Mouse (Mus musculus) myocyte (in vitro differentiated cells): ENCODE measurements at regions not wholly inside any gene's neighbourhood (a gene's known extent, or its start where the extent isn't known, plus 50 kb on each side); places are given as distances from the start of the nearest gene placed in this dataset.

Source experiments
- H3K27me3 ChIP-seq: one replicate; pipeline ENCODE4 v1.6.1; 2011; ENCODE audit not compliant: control insufficient read depth, insufficient read depth, insufficient read length
- H3K36me3 ChIP-seq: one replicate; pipeline ENCODE4 v1.6.1; 2011; ENCODE audit not compliant: control insufficient read depth, insufficient read depth
- H3K4me2 ChIP-seq: one replicate; pipeline ENCODE4 v1.6.1; 2011; ENCODE audit warnings: low read depth, control low read depth
- H3K4me3 ChIP-seq: one replicate; pipeline ENCODE4 v1.5.1; 2011; ENCODE audit warnings: mild to moderate bottlenecking, control low read depth, moderate library complexity
- H3K79me2 ChIP-seq: one replicate; pipeline ENCODE4 v1.6.1; 2011; ENCODE audit not compliant: control insufficient read depth, insufficient read depth
- H3ac ChIP-seq: one replicate; pipeline ENCODE4 v1.6.1; 2011; ENCODE audit not compliant: control insufficient read depth, insufficient read length
- CEBPB ChIP-seq: IDR thresholded peaks from 2 replicates; pipeline ENCODE4 v1.6.1; 2011; ENCODE audit warnings: mild to moderate bottlenecking, moderate library complexity; ENCODE audit not compliant: poor library complexity, insufficient read depth, severe bottlenecking
- E2F4 ChIP-seq: IDR thresholded peaks from one replicate; pipeline ENCODE4 v1.6.1; 2011; ENCODE audit warnings: mild to moderate bottlenecking, control low read depth, moderate library complexity; ENCODE audit not compliant: insufficient read depth
- MAX ChIP-seq: IDR thresholded peaks from one replicate; pipeline ENCODE4 v1.6.1; 2011; ENCODE audit warnings: low read depth, mild to moderate bottlenecking, control low read depth
- MYOD1 ChIP-seq, 3 experiments: IDR thresholded peaks; one replicate each; pipeline ENCODE4 v1.6.1; 2011; ENCODE audit warnings: control low read depth in 2 of 3, low read depth in 2 of 3, mild to moderate bottlenecking in 2 of 3, moderate library complexity in 1 of 3; ENCODE audit not compliant: insufficient read length in 2 of 3, control insufficient read depth in 1 of 3
- MYOG ChIP-seq, 3 experiments: IDR thresholded peaks; one replicate each; pipeline ENCODE4 v1.6.1; 2011; ENCODE audit warnings: control low read depth in 2 of 3, low read depth in 2 of 3, mild to moderate bottlenecking in 2 of 3; ENCODE audit not compliant: insufficient read length in 2 of 3, control insufficient read depth in 1 of 3, insufficient read depth in 1 of 3
- POLR2A ChIP-seq: IDR thresholded peaks from one replicate; pipeline ENCODE4 v1.6.1; 2011; ENCODE audit warnings: low read depth, mild to moderate bottlenecking, control low read depth, moderate library complexity; ENCODE audit not compliant: insufficient read length
- POLR2AphosphoS2 ChIP-seq: IDR thresholded peaks from one replicate; pipeline ENCODE4 v1.6.1; 2011; ENCODE audit warnings: low read depth, control low read depth; ENCODE audit not compliant: insufficient read length
- REST ChIP-seq: IDR thresholded peaks from one replicate; pipeline ENCODE4 v1.6.1; 2011; ENCODE audit warnings: mild to moderate bottlenecking, control low read depth, moderate library complexity; ENCODE audit not compliant: insufficient read depth, insufficient read length
- SRF ChIP-seq: IDR thresholded peaks from one replicate; pipeline ENCODE4 v1.6.1; 2011; ENCODE audit warnings: low read depth; ENCODE audit not compliant: control insufficient read depth, insufficient read length
- TCF12 ChIP-seq: IDR thresholded peaks from one replicate; pipeline ENCODE4 v1.6.1; 2011; ENCODE audit warnings: mild to moderate bottlenecking, control low read depth; ENCODE audit not compliant: poor library complexity, insufficient read depth, severe bottlenecking
- TCF3 ChIP-seq: IDR thresholded peaks from one replicate; pipeline ENCODE4 v1.6.1; 2011; ENCODE audit warnings: low read depth, control low read depth; ENCODE audit not compliant: insufficient read length
- USF1 ChIP-seq: IDR thresholded peaks from one replicate; pipeline ENCODE4 v1.6.1; 2011; ENCODE audit warnings: low read depth, mild to moderate bottlenecking, control low read depth, moderate library complexity

DNA sequence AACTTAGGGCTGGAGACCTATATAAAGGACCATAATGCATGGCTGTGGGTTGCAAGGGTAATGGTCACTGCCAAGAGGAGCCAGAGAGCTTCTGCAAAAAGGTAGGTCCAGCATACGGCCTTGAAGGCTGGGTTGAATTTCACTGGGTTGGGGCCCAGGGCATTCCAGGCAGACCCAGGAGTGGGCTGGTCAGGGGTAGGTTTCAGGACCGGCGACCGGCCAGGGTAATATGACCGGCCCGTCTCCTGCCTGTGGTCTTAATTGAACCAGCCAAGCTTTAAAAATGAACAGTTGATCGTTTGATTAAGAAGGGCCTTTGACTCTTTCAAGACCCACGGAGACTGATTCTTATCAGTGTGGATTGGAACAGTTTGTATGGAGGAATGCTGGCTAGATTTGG, 171.9 kb downstream of the Emx2 start:
- TF ChIP-seq MAX = no peak
- TF ChIP-seq CEBPB = no peak
- TF ChIP-seq TCF3 = no peak
- no peak for TF ChIP-seq REST
- no peak for TF ChIP-seq E2F4
- TF ChIP-seq TCF12 = no peak
- no peak for TF ChIP-seq USF1
- TF ChIP-seq MYOG (IDR thresholded peaks at IDR 0.05; ENCODE audit: control insufficient read depth in 1 of 3, insufficient read depth in 1 of 3, insufficient read length in 2 of 3, low read depth in 2 of 3) = no peak
- no peak for TF ChIP-seq POLR2AphosphoS2
- no peaks in the 10 kb centered on the region for H3K36me3 ChIP-seq
- no peak overlapping the region for H3K4me3 ChIP-seq
- H3K27me3 ChIP-seq = no peaks in the 10 kb centered on the region
- no peak overlapping the region for H3K4me2 ChIP-seq
- no peaks in the 10 kb centered on the region for H3K79me2 ChIP-seq
- no peak overlapping the region for H3ac ChIP-seq

DNA sequence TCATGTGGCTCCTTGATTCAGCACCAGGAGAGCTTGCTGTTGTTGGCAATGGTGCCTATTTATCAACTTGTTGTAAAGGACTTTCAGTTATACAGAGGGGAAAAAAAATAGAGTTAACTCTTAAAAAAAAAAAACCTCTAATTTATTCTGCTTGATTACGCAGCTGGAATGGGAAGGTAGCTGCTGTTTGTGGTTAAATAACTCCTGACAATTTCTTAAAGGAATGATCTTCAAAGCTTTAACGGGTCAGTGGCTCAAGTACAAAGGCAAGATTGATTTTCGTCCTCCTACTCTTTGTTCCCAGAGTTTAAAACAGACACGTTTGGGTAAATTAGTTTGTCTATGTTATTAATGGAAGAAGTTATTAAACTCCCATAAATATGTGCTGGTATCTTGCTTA, 172.5 kb downstream of the Emx2 start:
- no peak for TF ChIP-seq TCF3
- TF ChIP-seq USF1 = no peak
- no peak for TF ChIP-seq MYOG (IDR thresholded peaks at IDR 0.05; ENCODE audit: control insufficient read depth in 1 of 3, insufficient read depth in 1 of 3, insufficient read length in 2 of 3, low read depth in 2 of 3)
- no peak for TF ChIP-seq REST
- no peak for TF ChIP-seq TCF12
- TF ChIP-seq MYOD1 (IDR thresholded peaks at IDR 0.05; ENCODE audit: control insufficient read depth in 1 of 3, insufficient read length in 2 of 3, low read depth in 2 of 3) = no peak
- TF ChIP-seq CEBPB = no peak
- TF ChIP-seq POLR2A = no peak
- no peak for TF ChIP-seq SRF
- no peak for TF ChIP-seq E2F4
- no peak for TF ChIP-seq POLR2AphosphoS2
- TF ChIP-seq MAX = no peak

DNA sequence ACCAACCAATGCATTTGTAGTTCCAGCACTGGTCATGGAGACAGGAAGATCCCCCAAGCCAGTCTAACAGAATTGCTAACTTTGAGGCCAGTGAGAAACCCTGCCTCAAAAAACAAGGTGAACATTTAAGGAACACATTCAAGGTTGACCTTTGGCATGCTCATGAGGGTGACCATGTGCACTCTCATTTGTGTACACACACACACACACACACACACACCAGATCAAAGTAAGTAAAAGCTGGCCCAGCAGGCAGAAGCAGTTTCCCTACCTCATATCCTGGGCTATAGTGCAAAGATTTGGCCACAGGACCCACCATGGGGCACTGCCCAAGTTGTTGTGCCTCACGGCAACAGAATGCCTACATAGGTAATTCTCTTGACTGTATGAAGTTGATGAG, 173.4 kb downstream of the Emx2 start:
- no peaks in the 10 kb centered on the region for H3K79me2 ChIP-seq

More for the DNA sequence above, 172.5 kb downstream of the Emx2 start:
- no peaks in the 10 kb centered on the region for H3K79me2 ChIP-seq
- no peaks in the 10 kb centered on the region for H3K36me3 ChIP-seq
- no peak overlapping the region for H3ac ChIP-seq
- H3K4me3 ChIP-seq = no peak overlapping the region
- no peak overlapping the region for H3K4me2 ChIP-seq
- H3K27me3 ChIP-seq = no peaks in the 10 kb centered on the region

DNA sequence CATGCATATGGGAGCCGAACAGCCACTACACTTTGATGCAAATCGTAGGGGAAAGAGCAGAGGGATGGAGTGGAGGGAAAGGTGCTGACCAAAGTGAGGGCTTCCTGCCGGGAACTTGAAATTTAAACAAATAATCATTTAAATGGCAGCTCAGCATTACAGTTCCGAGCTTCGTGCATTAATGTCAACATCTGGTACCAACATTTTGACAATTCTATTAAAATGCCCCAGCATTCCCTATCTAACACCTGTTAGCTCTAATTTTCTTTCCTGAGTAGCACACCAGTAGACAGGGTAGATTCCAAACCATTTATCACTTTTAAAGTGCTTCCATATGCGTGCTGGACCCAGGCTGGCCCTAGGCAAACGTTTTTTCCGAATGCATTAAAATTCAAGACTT, 178.1 kb downstream of the Emx2 start:
- Histone ChIP-seq H3K79me2 (no peaks in the 10 kb centered on the region), H3K36me3 (no peaks in the 10 kb centered on the region), H3ac (no peak overlapping the region), H3K27me3 (no peaks in the 10 kb centered on the region), H3K4me2 (no peak overlapping the region), H3K4me3 (no peak overlapping the region)
- TF ChIP-seq TCF12 (no peak), MYOD1 (IDR thresholded peaks at IDR 0.05; ENCODE audit: control insufficient read depth in 1 of 3, insufficient read length in 2 of 3, low read depth in 2 of 3) (no peak), POLR2AphosphoS2 (no peak), TCF3 (no peak), SRF (no peak), POLR2A (no peak), CEBPB (no peak), REST (no peak), MAX (no peak), USF1 (no peak), E2F4 (no peak), MYOG (IDR thresholded peaks at IDR 0.05; ENCODE audit: control insufficient read depth in 1 of 3, insufficient read depth in 1 of 3, insufficient read length in 2 of 3, low read depth in 2 of 3) (no peak)

More for the DNA sequence above, 173.4 kb downstream of the Emx2 start:
- TF ChIP-seq MAX = no peak
- no peak for TF ChIP-seq REST
- TF ChIP-seq POLR2AphosphoS2 = no peak
- no peak for TF ChIP-seq TCF3
- TF ChIP-seq POLR2A = no peak
- no peak for TF ChIP-seq E2F4
- no peak for TF ChIP-seq MYOG (IDR thresholded peaks at IDR 0.05; ENCODE audit: control insufficient read depth in 1 of 3, insufficient read depth in 1 of 3, insufficient read length in 2 of 3, low read depth in 2 of 3)
- no peak for TF ChIP-seq CEBPB
- no peak for TF ChIP-seq TCF12
- TF ChIP-seq SRF = no peak
- no peak for TF ChIP-seq USF1
- no peak for TF ChIP-seq MYOD1 (IDR thresholded peaks at IDR 0.05; ENCODE audit: control insufficient read depth in 1 of 3, insufficient read length in 2 of 3, low read depth in 2 of 3)
- H3ac ChIP-seq = no peak overlapping the region
- H3K36me3 ChIP-seq = no peaks in the 10 kb centered on the region
- H3K4me3 ChIP-seq = no peak overlapping the region
- H3K27me3 ChIP-seq = no peaks in the 10 kb centered on the region
- H3K4me2 ChIP-seq = no peak overlapping the region
